Mouse (Mus musculus) thymus, adult 2 months (tissue): ENCODE results near the gene C5ar1.

ENCODE experiments used
- CTCF ChIP-seq: fragments of 200-500 bp; IDR thresholded peaks from 2 replicates; pipeline ENCODE4 v1.5.1; 2012; ENCODE audit warnings: mild to moderate bottlenecking, control low read depth, low read length, moderate library complexity, borderline replicate concordance; ENCODE audit not compliant: control insufficient read depth, poor library complexity, insufficient read depth; ENCODE audit errors: extremely low read depth
- POLR2A ChIP-seq: fragments of 200-500 bp; IDR thresholded peaks from 2 replicates; pipeline ENCODE4 v1.6.1; 2012; ENCODE audit warnings: mild to moderate bottlenecking, low read length, control low read depth, moderate library complexity; ENCODE audit not compliant: control insufficient read depth, poor library complexity, insufficient read depth; ENCODE audit errors: extremely low read depth

DNA sequence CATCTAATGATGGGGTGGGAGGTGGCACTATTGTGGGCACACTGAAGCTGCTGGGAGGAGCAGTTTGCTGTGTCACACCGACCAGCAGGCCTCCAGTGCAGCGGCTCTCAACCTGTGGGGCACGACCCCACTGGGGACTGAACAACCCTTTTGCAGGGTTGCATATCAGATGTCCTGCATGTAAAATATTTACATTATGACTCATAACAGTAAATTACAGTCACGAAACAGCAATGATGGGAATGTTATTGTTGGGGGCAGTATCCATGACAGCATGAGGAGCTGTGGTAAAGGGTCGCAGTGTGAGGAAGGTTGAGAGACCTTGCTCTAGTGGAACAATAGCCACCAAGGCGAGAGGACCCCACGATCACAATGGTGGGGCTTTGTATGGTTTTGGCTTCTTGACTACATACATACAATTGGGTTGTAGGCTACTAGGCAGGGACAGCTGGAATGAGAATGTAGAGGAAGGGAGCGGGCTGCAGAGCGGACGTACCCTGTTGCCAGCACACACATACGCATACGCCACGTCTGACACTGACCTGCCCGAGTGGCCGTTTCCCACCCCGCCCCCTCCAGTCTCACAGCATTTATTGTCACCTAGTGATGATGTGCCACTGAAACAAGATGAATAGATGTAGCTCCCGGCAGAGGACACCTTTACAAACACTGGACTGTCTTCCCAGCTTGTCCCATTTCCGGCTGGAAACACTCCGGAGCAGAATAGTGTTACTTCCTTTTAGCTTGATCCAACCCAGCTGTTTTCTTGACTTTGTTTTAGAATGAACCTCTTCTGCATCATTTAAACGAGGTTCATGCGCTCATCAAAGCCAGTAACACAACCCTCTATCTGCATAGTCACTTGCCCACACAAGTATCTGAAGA, 50.3 kb downstream of the C5ar1 start:
- no peak for TF ChIP-seq POLR2A
- TF ChIP-seq CTCF, result no peak
